Mouse (Mus musculus): ENCODE results near the gene Slc7a15. TPM values are rescaled to one million over a fixed set of nuclear protein-coding genes. Genes with fewer than 3 reads are reported as not detected.
"Not testable (repeated sequence)": the region's sequence is repeated elsewhere in the genome, so short reads cannot be mapped to it uniquely, and the experiment has no call there.

Gene Slc7a15
- not detected for total RNA-seq (2021)
- long read RNA-seq, experiment 1: 0 reads
- long read RNA-seq, experiment 2: 0 reads

DNA sequence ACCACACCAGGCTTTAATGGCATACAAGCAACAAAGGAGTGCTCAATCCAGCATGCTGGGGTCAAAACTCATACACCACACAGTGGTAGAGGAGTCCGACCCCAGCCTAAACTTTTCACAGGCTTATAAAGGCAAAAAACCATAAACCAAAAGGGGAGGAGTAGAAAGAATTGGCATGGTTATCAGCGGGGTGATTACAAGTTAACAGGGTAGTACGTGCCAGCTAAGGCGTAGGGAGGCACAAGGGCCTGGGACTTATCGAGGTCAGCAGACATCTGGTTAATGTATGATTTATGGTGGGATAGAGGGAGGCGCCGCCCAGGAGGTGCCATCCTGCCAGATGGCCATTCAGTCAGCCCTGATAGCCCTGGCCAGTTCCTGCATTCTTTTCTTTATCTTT, at the start of gene Slc7a15:
TSS of gene Slc7a15 (minus strand) at position 101 of the 400 bp plus-strand sequence.
- DNase-seq (ENCODE audit: low spot score in 2 of 2): not testable (repeated sequence)

GRCm38 (mm10) chr12:8648211-8648610, 49.3 kb upstream of the Slc7a15 start:
- not testable (repeated sequence) for DNase-seq (ENCODE audit: low spot score in 2 of 2)

- peak in 1 of 2 experiments; percentile 17 for DNase-seq (ENCODE audit: low spot score in 2 of 2)
Measured at GRCm38 (mm10) chr12:8641425-8641735, 42.5 kb upstream of the Slc7a15 start.

DNA sequence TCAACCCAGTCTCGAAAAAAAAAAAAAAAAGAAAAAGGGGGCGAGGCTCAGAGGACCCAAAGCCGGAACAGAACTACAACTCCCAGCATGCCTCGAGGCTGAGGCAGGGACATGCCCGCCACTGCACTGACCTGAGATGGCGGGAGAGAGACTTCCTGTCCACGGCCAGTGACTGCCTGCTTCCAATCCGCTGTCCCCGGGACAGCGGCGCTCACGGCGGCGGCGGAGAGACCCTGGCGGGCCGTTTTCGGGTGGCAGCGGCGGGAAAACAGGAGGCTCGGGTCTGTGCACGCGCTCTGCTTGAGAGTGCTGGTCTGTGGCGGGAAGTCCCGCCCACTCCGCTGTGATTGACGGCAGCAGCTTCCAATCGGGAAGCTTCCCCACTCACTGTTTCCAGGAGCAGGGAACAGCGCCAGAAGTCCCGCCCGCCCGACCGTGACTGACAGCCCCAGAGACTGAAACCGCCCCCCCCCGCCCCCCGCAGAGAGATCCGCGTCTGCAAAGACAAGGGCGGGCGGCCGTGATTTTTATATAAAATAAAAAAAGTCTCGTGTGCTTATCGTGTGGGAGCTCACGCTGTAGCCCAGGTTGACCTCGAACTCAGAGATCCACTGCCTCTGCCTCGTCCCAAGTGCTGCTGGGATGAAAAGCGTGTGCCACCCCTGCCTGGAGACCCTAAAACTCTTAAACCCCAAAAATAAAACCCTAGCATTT, 42.0 kb upstream of the Slc7a15 start:
- DNase-seq (ENCODE audit: low spot score in 2 of 2): peak; percentile 99

DNA sequence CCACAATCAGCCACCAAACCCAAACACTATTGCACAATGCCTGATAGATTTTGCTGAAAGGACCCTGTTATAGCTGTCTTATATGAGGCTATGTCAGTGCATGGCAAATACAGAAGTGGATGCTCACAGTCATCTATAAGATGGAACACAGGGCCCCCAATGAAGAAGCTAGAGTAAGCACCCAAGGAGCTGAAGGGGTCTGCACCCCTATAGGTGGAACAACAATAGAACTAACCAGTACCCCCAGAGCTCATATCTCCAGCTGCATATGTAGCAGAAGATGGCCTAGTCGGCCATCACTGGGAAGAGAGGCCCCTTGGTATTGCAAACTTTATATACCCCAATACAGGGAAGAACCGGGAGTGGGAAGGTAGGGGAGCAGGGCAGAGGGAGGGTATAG, 41.3 kb upstream of the Slc7a15 start:
- not testable (repeated sequence) for DNase-seq (ENCODE audit: low spot score in 2 of 2)

- DNase-seq (ENCODE audit: low spot score in 2 of 2): peak; percentile 81 to 85
Measured at GRCm38 (mm10) chr12:8638411-8639087, 39.7 kb upstream of the Slc7a15 start.

DNA sequence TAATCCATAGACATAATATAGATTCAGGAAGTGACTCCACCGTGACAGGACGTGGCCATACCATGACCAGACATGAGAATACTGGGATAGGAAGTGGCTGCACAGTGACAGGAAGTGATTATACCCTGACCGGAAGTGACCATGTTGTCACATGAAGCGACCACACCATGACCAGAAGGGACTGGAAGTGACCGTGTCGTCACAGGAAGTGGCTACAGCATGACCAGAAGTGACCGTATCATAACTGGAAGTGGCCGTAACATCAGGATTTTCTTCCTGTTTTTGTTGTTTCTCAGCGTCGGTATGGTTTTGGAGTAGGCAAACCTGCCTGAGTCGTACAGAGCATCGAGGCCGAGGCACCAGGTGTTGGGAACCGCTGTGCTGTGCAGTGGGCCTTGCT, 38.1 kb upstream of the Slc7a15 start:
- no peak for DNase-seq (ENCODE audit: low spot score in 2 of 2)

DNA sequence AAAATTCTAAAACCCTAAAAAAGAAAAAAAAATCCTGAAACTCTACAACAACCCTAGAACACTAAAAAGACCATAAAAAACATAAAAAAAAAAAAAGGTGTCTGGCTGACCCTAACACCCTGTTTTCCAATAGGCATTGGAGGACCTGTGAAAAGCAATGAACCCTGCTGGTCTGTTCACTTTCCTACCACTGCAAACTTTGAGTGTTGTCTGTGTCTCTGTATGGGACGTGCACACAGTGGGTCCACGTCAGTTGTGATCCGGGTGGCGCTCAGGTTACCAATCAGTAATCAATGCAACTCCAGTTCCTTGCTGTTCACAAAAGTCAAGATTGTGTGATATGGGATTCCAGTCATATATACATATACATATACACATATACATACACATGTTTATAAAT, 36.7 kb upstream of the Slc7a15 start:
- DNase-seq (ENCODE audit: low spot score in 2 of 2): no peak

DNA sequence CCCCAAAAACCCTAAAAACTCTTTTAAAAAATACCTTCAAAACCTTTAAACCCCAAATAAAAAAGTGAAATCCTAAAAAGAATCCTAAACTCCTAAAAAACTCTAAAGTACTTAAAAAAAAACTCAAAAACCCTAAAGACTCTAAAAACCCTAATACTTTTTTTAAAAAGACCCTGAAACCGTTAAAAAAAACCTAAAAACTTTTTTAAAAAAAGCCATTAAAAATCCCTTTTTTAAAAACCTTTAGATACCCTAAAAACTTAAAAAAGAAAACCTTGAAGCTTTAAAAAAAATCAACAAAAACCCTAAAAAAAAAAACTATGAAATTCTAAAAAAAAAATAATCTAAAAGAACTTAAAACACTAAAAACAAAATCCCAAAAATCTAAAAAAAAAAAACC, 35.4 kb upstream of the Slc7a15 start:
- DNase-seq (ENCODE audit: low spot score in 2 of 2): no peak

DNA sequence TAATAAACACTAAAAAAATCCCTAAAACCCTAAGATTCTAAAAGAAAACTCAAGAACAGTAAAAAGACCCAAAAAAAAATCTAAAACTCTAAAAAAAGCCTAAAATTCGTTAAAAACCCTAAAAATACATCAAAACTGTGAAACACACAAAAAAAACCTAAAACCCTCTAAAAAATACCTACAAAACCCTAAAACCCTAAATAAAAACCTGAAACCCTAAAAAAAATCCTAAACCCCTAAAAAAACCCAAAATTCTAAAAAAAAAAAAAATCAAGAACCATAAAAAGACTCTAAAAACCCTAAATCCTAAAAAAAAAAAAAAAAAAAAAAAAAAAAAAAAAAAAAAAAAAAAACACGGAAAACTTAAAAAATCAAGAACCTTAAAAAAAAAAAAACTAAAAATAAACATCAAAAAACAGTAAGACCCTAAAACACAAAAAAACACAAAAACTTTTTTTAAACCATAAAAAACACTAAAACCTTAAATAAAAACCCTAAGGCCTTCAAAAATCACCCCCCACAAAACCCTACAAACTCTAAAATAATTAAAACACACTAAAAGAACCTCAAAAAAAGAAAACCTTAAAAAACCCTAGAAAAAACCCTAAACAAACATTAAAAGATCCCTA, 34.0 kb upstream of the Slc7a15 start:
- DNase-seq (ENCODE audit: low spot score in 2 of 2): no peak

- DNase-seq (ENCODE audit: low spot score in 2 of 2): no peak
Measured at GRCm38 (mm10) chr12:8631691-8632090, 32.8 kb upstream of the Slc7a15 start.

DNA sequence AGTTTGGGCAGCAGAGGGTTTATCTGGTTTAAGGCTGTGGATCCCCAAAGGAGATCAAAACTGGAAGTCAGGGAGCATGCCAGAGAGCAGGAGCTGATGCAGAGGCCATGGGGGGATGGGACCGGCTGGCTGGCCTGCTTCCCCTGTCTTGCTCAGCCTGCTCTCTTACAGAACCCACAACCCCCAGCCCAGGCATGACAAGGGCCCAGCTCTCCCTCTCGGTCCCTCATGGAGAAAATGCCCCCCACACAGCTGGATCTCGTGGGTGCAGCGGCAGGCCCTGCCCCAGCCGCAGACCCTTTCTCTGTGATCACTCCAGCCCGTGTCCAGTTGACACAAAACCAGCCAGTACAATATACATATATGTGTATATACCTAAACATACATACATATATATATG, 30.7 kb upstream of the Slc7a15 start:
- DNase-seq (ENCODE audit: low spot score in 2 of 2): no peak

DNA sequence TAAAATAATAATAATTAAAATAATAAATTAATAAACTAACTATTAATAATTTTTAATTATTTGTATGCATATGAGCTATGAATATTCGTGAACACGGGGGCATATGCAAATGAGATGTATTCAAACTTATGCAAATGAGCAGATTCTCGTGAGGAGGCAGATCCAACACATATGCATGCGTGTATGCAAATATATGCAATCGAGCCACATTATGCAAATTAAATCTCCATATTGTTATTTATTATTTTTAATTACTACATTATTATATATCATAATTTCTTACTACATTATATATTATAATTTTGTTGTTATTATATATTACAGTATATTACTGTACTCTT, 21.8 kb upstream of the Slc7a15 start:
- DNase-seq (ENCODE audit: low spot score in 2 of 2): no peak

DNA sequence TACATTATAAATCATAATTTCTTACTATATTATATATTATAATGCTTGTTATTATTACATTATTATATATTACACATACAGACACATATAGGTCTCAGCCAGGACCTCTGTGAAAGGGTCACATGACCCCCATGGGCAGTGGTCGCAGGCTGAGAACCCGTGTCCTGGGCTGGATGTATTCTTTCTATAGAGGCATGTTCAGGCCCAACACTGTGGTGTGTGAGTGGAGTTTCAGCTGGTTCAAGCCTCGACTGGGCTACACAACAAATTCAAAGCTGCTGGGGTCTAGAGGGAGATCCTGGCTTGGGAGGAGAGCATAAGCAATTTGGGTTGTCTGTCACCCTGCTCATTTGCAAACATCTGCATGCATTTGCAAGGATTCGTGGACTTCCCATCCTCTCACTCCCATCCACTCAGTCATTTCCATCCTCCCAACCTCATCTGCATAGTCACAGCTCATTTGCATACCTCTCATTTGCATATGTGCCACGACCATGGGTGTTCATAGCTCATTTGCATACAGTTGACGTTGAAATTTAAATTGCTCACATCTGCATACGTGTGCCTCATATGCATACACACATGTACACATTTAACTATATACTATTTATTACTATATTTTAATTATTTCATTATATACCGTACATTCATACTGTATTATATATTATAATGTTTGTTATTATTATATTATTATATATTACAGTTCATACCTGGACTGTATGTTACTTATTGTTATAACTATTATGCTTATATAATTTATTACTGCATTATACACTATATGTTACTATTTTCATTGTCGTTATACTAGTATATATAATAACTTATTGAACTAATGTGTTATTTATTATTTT, 21.2 kb upstream of the Slc7a15 start:
- DNase-seq (ENCODE audit: low spot score in 2 of 2): no peak

DNA sequence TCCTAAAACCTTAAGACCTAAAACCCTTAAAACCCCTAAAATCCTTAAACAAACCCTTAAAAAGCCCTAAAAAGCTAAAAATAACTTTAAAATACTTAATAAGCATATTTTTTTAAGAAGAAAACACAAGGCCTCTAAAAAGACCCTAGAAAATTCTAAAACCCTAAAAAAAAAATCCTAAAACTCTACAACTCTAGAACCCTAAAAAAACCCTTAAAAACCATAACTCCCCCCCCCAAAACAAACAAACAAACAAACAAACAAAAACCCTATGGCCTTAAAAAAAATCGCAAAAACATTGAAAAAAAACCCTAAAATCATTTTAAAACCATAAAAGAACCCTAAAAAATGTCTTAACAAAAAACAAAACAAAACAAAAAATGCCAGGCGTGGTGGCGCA, 19.4 kb upstream of the Slc7a15 start:
- DNase-seq (ENCODE audit: low spot score in 2 of 2): no peak

DNA sequence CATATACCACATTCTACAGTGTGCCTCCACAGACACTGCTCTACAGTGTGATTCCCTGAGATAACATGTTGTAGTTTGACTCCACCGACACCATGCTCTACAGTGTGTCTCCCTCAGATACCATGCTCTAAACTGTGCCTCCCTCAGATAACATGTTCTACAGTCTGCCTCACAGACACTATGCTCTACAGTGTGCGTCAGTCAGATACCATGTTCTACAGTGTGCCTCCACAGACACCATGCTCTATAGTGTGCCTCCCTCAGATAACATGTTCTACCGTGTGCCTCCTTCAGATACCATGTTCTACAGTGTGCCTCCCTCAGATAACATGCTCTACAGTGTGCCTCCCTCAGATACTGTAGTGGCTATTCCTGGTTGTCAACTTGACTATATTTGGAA, 10.2 kb upstream of the Slc7a15 start:
- DNase-seq (ENCODE audit: low spot score in 2 of 2): no peak

GRCm38 (mm10) chr12:8595611-8596010, 3.3 kb downstream of the Slc7a15 start:
- DNase-seq (ENCODE audit: low spot score in 2 of 2): no peak

DNA sequence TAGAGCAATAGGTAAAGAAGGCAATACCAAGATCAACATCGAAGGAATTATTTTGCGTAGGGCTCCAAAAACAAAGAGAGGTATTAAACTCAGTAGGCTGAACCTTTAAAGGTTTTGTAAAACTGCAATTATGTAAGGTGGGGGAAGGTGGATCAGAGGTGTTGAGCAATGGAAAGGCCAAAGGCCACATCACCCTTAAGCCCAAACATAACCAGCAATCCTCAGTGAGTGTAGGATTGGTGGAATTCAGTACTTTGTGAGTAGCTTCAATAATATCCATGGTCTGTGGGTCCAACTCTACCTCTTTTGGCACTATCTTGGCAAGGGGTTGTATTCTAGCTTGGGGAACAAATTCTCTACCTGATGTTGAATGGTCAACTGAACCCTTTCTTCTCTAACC, 7.5 kb downstream of the Slc7a15 start:
- DNase-seq (ENCODE audit: low spot score in 2 of 2): not testable (repeated sequence)

GRCm38 (mm10) chr12:8573405-8573804, 25.5 kb downstream of the Slc7a15 start:
- no peak for DNase-seq (ENCODE audit: low spot score in 2 of 2)

DNA sequence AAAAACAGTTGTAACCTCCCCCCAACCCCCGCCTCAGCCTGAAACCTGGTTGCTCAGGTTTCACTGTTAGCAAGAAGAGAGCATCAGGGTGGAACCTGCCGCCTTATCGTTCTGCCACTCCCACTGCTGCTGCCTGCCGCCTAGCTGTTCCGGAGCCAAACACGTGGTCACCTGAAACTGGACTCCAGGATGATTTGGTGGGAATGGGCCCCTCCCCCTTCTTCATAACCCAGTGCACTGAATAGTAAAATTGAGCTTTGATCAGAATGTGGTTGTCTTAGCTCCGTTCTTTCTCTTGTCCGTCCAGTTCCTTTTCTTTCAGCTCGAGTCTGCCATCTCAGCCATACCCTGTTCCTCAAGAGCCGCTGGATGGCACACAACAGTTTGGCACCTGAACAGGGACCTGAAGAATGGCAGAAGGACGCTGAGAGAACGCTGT, 26.9 kb downstream of the Slc7a15 start:
- not testable (repeated sequence) for DNase-seq (ENCODE audit: low spot score in 2 of 2)

DNA sequence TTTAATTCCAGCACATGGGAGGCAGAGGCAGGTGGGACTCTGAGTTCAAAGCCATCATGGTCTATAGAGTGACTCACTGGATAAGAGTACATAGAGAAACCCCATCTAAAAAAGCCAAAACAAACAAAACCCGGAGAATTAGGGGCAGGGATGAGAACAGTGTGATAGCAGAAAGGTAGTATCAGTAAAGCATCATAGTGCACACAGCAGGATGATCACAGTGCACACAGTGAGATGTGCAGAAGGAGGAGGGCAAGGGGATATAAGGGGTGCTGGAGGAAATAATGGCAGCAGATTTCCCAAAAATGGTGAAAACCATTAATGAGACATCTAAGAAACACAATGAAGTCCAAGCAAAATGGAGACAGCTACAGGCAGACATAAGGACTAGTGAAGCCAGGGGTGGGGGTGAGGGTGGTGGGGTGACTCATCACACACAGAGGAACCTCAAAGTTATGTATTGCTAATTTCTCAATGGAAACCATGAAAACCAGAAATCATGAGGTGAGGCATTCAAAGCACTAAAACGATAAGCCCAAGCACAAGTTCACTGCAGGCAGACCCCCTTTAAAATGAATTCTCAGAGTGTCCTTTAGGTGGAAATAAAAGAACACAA, 27.5 kb downstream of the Slc7a15 start:
- not testable (repeated sequence) for DNase-seq (ENCODE audit: low spot score in 2 of 2)

Measured in adrenal gland, adult 18-20 months (tissue).